Mouse (Mus musculus) cerebellum, postnatal 4 days (tissue): Measurements from ENCODE around the gene Pld2.

ENCODE experiments used
- DNase-seq, 2 experiments: peaks; one replicate each; pipeline ENCODE4 v3.0.0; 2022; ENCODE audit warnings: low spot score in 2 of 2, mixed read lengths in 1 of 2

The Pld2 gene

DNA sequence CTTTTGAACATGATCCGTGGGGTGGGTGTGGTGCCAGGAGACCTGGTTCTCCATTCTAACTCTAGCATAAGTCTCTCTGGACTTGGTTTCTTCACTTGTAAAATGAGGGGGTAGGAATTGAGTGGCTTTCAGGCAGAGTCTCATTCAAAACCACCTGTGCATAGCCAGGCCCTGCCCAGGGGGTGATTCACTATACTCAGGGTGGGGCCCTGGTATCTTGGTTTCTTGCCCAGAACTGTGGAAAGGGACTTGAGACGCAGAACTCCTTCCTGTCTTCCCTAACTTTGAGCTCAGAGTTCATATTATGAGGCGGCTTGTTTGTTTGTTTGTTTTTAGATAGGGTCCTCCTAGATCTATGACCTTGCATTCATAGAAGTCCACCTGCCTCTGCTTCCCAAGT, 37.3 kb downstream of the Pld2 start:
- no peak for DNase-seq

DNA sequence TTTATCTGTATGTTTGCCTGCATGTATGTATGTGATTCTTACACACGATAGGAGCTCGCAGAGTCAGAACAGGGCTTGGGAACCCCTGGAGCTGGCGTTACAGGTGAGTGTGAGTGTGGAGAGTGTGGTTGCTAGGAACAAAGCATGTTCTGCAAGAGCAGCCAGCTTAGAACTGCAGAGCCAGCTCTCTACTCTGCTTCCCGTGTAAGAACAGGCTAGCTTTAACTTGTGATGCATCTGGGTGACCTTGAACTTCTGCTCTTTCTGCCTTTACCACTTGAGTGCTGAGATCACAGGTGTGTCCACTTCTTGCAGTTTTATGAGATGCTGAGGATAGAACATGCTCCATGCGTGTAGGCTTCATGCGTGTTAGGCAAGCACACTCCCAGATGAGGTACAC, 39.1 kb downstream of the Pld2 start:
- DNase-seq, result no peak

DNA sequence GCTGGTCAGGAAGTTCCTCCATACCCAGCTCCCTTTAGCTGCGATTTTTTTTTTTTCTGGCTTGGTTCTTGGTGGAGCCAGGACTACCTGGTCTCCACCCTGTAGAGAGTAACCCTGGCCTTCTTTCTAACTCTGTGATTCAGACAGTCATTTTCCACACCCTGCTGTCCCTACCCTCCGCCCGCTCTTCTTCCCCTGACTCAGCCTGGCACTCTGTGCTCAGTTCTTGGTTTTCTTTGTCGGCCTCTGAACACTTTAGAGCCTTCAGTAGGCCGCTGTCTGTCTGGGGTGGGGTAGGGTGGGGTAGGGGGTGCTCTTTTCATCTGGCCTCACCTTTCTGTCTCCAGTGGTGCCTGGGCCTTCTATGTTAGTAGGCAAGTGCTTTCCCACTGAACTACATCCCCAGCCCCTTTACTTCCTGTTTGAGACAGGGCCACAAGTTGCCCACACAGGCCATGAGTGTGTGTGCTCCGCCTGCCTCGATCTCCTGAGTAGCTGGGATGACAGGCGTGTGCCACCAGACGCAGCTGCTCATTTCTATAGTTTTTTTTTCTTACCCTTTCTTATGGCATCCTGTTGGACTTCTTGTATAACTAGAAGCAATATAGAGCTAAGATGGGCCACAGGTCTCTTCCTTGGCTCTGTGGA, 40.0 kb downstream of the Pld2 start:
- DNase-seq, result no peak

DNA sequence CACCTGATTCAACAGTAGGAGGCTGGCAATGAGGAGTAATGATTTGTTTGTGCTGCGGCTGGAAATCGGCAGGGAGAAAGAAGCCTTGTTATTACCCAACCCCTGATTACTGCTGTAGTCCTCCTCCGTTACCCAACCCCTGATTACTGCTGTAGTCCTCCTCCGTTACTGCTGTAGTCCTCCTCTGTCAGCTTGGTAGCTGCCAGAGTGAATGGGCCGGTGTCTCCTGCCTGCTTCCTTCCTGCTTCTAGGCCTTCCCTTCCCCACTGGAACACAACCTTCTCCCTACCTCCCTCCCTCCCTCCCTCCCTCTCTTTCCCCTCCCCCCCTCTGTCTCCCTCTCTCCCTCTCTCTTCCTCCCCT, 40.5 kb downstream of the Pld2 start:
- DNase-seq, result no peak

DNA sequence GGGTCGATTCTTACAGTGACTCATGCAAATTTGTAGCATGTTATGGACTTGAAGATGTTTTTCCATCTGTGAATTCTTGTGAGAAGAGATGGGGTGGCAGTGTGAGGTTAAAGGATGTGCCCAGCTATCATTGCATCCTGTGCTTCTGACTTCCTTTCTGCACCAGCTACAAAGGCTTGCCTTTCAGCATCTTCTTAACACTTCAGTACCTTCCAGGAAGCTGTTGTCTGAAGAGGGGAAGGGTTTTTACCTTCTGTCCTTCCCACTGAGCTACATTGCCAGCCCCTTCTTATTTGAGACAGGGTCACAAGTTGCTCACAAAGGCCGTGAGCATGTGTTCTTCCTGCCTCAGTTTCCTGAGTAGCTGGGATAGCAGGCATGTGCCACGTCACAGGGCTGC, 41.1 kb downstream of the Pld2 start:
- DNase-seq, result no peak

DNA sequence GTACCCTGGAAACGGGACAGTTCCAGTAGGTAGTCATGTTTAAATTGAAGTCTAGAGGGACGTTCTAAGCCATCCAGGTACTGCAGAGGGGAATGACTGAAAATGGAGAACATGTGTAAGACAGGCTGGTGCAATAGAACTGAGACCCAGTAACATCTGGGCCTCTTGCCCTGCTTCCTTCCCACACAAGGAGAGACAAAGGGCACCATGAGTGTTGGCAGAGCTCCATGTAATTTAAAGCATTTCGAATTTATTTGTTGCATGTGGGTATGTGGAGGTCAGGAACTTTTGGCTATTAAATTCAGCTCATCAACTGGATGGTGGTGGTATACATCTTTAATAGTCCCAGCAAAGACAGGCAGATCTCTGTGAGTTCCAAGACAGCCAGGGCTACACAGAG, 42.3 kb downstream of the Pld2 start:
- no peak for DNase-seq

DNA sequence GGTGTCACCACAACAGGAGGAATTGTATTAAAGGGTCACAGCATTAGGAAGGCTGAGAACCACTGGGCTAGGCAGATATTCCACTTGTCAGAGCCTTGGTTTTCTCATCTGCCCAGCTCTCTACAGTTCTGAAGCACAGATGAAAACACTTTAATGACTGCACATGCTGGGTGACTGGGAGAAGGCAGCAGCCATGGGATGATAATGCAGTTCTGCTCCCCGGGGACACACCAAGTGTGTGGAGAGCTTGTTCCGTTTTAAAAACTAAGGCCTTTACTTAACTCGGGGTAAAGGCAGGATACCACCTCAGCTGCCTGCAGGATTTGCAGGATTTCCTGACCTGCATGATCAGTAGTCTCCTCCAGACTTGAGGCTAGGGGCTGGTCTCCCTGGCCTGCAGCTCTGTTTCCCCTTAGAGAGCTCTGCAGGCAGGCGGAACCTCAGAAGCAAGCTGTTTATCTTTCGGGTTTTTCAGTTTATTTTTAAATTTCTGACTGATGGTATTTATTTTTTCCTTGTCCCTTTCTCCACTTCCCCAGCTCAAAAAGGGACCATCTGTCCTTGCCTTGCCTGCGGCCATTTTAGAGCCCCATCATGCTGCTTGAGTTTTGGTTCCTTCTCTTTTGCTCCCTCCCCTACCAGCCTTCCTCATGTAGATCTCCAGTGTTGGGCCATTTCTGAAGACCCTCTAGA, 43.3 kb downstream of the Pld2 start:
- DNase-seq, result no peak

DNA sequence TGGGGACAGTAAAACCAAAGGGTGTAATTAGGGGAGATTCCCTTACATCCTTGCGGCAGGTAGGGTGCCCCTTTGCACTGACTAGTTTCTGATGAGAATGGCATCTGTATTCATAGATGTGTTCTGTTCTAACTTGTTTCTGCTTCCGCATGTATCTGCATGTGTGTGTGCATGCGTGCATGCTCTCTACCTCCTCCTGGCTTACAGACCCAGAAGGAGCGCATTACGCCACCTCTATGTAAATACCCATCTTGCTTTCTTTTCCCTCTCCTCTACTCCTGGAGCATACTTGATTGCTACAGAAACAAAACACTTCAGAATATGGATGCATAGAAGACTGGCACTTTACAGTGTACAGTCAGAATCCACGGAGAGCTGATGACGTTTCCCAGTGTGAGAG, 43.9 kb downstream of the Pld2 start:
- DNase-seq, result no peak

DNA sequence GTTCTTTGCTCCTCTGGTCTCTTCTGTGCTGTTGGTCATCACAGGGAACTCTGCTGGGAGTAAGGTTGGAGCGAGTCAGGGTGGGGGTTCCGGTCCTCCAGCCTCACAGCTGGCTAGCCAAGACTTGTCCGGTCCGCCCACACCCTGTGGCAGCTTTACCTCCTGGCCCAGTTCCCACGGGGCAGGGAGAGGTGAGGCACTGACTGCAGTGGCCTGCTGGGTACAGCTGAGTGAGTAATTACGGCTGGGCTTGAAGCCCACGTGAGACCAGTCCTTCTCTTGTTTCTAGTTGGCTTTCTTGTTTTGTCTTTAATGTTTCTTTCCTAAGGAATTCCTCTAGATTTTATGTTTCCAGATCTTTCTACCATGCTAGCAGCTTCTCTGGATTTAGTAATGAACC, 45.6 kb downstream of the Pld2 start:
- DNase-seq, result no peak

DNA sequence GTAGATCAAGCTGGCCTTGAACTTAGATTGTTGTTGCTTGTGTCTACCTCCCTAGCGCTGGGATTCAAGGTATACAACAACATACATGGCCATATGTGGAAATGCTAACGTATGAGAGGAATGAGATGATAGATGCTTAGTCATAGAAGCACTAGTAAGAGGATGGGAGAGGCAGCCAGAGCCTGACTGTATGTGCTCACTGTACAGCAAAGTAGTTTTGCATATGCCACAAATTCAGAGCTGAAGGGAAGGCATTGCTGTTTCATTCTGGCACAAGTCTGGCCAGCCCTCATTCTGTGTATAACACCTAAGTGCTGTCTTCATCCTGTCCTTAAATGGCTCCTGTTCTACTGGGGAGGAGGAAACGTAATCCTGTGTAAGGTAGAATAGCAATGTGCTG, 46.4 kb downstream of the Pld2 start:
- DNase-seq, result no peak

DNA sequence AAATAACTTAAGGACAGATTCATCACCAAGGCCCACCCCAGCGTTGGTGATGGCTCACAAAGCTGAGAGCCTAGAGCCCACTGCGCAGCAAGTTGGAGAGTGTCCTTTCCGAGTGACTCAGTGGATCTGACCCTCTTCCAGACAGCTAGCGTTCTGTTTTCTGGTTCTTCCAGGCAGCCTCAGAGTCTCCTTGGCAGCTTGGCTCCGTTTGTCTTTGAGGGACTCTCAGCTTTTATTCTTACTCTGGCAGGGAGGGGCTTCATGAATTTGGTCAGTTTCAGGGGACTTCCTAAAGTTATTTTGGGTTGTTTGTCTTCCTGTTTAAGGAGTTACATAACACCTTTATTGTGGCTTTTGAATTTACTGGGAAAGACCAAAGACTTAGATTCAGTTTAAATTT, 47.1 kb downstream of the Pld2 start:
- DNase-seq, result no peak

DNA sequence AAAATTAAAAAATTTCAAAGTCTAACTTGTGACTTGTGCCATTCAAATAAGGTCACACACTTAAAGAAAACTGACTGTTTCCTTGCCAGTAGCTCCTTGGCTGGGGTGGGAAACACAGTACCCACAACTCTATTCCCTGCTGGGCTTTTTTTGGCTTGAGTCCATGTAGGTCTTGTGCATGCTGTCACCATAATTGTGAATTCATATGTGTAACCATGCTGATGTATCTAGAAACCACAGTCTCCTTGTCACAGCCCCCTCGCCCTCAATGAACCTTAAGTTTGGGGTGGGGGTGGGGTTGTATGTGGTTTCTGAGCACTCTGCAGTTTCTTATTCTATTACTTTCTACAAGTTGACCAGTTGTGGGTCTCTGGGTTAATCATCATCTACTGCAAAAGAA, 51.9 kb downstream of the Pld2 start:
- DNase-seq, result peak in 1 of 2 experiments; percentile 25

DNA sequence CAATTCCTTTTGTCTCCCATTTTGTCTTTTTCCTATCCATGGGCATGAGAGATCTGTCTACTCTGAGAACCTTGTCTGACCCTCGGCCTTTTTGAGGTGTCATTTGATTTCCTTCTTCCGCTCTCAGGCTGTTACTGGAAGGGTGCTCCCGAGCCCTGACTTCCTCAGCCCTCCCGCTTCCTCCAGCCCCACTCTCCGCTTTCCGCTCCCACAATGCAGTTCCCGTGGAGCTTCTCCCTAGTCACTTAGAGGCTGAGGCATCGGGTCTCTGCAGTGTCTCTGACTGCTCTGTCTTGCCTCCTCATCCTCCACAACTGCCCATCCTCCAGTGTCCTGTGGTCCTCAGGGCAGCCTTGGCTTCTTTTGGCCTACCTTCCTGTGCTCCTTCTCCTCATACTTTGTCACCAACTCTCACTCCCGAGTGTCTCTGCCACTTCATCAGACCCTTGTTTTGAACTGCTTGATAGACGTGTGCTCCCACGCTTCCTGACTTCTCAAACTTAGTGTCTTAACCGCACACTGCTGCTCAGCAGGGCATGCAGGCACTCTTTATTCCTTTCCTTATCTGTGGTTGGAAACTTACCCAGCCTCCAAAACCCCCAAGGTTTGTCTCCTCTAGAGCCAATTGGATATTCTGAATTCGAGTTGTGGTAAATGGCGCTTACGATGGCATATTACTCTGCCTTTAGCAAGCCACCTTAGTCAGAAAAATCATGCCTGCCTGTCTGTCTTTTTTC, 54.6 kb downstream of the Pld2 start:
- DNase-seq, result no peak

DNA sequence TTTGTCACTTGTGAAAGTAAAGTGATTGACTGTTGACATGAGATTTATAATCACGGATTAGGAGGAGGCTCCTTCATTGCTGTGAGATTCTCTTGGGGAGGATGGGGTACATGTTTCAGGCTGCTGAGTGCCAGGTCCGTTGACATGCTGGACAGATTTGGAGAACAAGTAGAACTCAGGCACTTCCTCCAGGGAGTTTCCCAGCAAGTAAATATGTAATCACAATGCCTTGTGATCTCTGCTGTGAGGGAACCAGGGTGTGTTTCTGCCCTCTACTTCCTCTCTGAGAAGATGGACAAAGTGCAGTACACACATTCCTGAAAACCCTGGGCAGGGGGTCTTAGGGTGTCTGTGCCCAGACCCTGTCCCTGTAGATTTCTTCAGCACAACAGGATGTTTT, 55.8 kb downstream of the Pld2 start:
- DNase-seq, result no peak

DNA sequence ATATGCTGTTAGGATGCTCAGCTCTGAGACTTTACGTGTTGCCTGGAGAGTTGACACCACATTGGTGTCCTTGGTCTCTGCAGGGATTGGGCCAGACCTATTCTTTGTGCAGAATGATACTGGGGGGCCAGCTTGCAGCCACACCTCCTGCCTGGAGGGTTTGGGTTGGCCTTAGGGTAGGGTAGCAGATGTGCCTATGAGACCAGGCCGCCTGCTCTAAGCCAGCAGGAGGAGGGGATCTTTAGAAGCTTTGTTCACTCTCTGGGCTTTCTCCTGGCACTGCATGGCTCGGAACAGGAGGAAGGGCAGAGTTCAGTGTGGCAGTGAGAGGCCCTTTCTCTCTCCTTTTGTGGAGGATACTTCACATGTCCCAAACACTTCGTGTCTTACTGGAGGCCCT, 56.2 kb downstream of the Pld2 start:
- no peak for DNase-seq

DNA sequence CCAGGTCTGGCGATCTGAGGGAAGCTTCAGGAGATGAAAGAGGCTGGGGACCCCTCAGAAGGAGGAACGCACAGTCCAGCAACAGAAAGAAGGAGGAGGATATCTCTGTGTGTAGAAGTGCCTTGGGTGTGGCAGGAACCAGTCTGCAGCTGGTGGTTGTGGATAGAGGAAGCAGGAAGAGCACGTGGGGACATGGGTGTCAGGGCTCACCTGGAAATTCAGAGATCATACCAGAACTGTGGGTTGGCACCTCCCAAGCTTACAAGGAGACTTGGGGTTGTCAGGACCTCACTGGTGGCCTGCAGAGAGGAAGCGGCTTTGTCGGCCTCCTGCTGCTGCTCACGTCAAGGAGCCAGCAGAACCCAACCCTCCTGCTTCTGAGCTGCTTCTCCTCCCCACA, 57.4 kb downstream of the Pld2 start:
- no peak for DNase-seq

DNA sequence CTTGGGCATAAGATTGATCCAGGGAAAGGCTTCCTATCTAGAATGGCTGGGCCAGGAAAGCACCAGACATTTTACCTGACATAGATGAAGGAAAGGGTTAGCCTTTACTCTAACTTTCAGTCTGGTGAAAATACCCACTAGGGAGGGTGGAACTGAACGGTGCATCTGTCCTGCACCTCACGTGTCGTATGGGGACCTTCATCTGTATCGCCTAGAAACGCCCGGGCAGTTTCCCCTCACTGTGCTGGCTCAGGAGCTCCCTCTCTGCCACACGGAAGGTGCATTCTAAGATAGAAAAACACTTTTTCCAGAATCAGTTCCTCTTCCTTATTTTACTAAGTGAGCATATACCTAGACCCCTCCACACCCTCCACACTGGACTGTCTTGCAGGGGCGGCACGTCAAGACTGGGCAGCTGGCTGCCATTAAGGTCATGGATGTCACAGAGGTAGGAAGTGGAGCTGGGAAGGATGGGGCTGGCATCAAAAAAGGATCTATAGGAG, 58.6 kb downstream of the Pld2 start:
- DNase-seq, result no peak

DNA sequence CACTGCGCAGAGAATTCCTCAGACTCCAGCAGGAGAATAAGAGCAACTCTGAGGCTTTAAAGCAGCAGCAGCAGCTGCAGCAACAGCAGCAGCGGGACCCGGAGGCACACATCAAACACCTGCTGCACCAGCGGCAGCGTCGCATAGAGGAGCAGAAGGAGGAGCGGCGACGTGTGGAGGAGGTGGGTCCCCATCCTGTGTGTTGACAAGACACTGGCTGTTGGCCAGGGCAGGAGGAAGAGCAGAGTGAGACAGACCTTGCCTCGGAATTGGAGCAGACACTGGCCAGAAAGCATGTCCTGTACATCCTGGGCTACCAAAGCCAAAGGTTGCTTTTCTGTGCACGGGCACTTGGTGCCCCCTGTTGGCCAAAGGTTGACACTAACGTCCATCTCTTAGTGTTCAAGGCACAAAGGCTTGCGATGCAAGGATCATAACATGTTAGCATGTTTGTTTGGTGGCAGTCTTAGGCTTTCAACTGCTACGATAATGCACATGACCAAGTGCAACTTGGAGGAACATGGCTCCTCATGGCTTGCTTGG, 65.2 kb downstream of the Pld2 start:
- peak; percentile 60 to 80 for DNase-seq

DNA sequence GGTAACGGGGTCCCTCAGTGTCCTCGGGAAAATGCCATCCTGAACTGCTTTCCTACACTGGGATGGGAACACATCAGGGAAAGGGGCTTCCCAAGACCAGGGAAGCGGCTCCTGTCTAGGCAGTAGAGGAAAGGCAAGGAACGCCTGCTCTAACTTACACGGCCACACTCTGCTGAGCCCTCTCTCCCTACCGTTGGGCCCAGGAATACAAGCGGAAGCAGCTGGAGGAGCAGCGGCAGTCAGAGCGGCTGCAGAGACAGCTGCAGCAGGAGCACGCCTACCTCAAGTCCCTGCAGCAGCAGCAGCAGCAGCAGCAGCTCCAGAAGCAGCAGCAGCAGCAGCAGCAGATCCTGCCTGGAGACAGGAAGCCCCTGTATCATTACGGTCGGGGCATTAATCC, 66.9 kb downstream of the Pld2 start:
- DNase-seq, result no peak

DNA sequence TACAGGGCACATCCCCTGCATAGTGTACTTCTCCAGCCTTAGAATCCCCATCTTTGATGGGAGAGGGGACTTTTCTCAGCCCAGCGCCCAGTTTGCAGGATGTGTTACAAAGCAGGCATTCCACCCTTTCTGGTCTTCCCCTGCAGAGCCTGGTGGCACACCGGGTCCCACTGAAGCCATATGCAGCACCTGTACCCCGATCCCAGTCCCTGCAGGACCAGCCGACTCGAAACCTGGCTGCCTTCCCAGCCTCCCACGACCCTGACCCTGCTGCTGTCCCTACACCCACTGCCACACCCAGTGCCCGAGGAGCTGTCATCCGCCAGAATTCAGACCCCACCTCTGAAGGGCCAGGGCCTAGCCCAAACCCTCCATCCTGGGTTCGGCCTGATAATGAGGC, 67.7 kb downstream of the Pld2 start:
- DNase-seq, result no peak
